In genomic region chr7:95465506-95465905, GRCm38 (mm10) we compare ENCODE assay signal across 21 mouse cellular contexts.
DNase-seq lines count a peak whose midpoint lies in the region; ATAC-seq and TF ChIP-seq lines count a peak whose summit lies in the region.
"Had no signal": no experiment of that assay in that cellular context is flagged by ENCODE, and none has a peak within 500 bp of the region (broad histone marks: within the 10 kb centered on the region; RNA-seq: fewer than 3 reads in every experiment).

No protein-coding gene starts in this region.

- no peak overlapping the region for H3K9ac ChIP-seq in heart, embryonic 12.5 days
- H3K9ac ChIP-seq in kidney, embryonic 16.5 days (replicated peaks; ENCODE audit: low read length) = no peak overlapping the region
- H3K9ac ChIP-seq in MEL (ENCODE audit: control insufficient read depth, low read depth, low read length, poor library complexity, severe bottlenecking) = no peak overlapping the region
- H3K9ac ChIP-seq: embryonic facial prominence, embryonic 13.5 days; forebrain, embryonic 12.5 days; hindbrain, embryonic 13.5 days had no signal

- H3K27me3 ChIP-seq in heart, embryonic 12.5 days (replicated peaks) = no peaks in the 10 kb centered on the region
- no peaks in the 10 kb centered on the region for H3K27me3 ChIP-seq in kidney, embryonic 16.5 days (ENCODE audit: insufficient read depth, low read length)
- H3K27me3 ChIP-seq in MEL (ENCODE audit: control insufficient read depth in 1 of 2, insufficient read depth in 2 of 2, low read length in 2 of 2) = no peaks in the 10 kb centered on the region
- H3K27me3 ChIP-seq: embryonic facial prominence, embryonic 13.5 days; forebrain, embryonic 12.5 days; hindbrain, embryonic 13.5 days; Patski had no signal

- no peaks in the 10 kb centered on the region for H3K79me2 ChIP-seq in MEL (ENCODE audit: control insufficient read depth, insufficient read depth, low read length, poor library complexity)

- ATAC-seq in heart, embryonic 12.5 days (ENCODE audit: insufficient number of reproducible peaks, low FRiP score) = no peak
- ATAC-seq in kidney, embryonic 16.5 days (ENCODE audit: low FRiP score, low TSS enrichment) = no peak
- ATAC-seq: activated CD4-positive, CD25-positive, alpha-beta regulatory T cell, adult 4 months; forebrain, embryonic 16.5 days; hindbrain, postnatal 0 days; Patski had no signal

- H3K4me3 ChIP-seq in heart, embryonic 12.5 days = no peak overlapping the region
- no peak overlapping the region for H3K4me3 ChIP-seq in kidney, embryonic 16.5 days (ENCODE audit: low read length)
- no peak overlapping the region for H3K4me3 ChIP-seq in MEL (ENCODE audit: control insufficient read depth in 1 of 2, insufficient read depth in 1 of 2, low read depth in 2 of 2, low read length in 2 of 2)
- H3K4me3 ChIP-seq: embryonic facial prominence, embryonic 13.5 days; forebrain, embryonic 12.5 days; hindbrain, embryonic 13.5 days had no signal

- no peaks in the 10 kb centered on the region for H3K4me1 ChIP-seq in heart, embryonic 12.5 days (replicated peaks)
- H3K4me1 ChIP-seq in kidney, embryonic 16.5 days (ENCODE audit: insufficient read depth, low read length) = no peaks in the 10 kb centered on the region
- peaks cover 13 to 18% of the 10 kb centered on the region in 2 experiments for H3K4me1 ChIP-seq in MEL (ENCODE audit: control insufficient read depth in 1 of 2, insufficient read depth in 2 of 2, low read length in 2 of 2)
- H3K4me1 ChIP-seq: embryonic facial prominence, embryonic 13.5 days; forebrain, embryonic 12.5 days; hindbrain, embryonic 13.5 days had no signal

- no peak for TF ChIP-seq RAD21 in MEL (IDR thresholded peaks at IDR 0.05; ENCODE audit: low read depth, low read length)

- H3K36me3 ChIP-seq in heart, embryonic 12.5 days = no peaks in the 10 kb centered on the region
- H3K36me3 ChIP-seq in kidney, embryonic 16.5 days (ENCODE audit: insufficient read depth, low read length) = no peaks in the 10 kb centered on the region
- peaks cover 0 to 27% of the 10 kb centered on the region in 2 experiments; a peak in 2 of 4 replicates for H3K36me3 ChIP-seq in MEL (ENCODE audit: control insufficient read depth in 1 of 2, insufficient read depth in 2 of 2, low read length in 2 of 2)
- H3K36me3 ChIP-seq: embryonic facial prominence, embryonic 13.5 days; forebrain, embryonic 12.5 days; hindbrain, embryonic 13.5 days had no signal

- no peak for TF ChIP-seq CTCF in MEL (IDR thresholded peaks at IDR 0.05 in 2 of 3, conservative IDR thresholded peaks at IDR 0.05 in 1 of 3; ENCODE audit: control insufficient read depth in 1 of 3, insufficient read depth in 1 of 3, low read depth in 2 of 3, low read length in 3 of 3, poor library complexity in 1 of 3, severe bottlenecking in 1 of 3)

- DNase-seq in heart, adult 11 months = peak; percentile 88
- DNase-seq in kidney, adult 11 months = peak; percentile 3
- DNase-seq in MEL (ENCODE audit: low read depth, low spot score) = peak; percentile 40
- DNase-seq in adrenal gland, postnatal 10 days = peak; percentile 14
- no peak for DNase-seq in thymus, postnatal 4 days
- DNase-seq in left cerebral cortex, adult 9 months (ENCODE audit: low spot score in 2 of 2) = no peak
- DNase-seq: cerebellum, adult 11-12 months; cerebellum, adult 9-10 months; cerebellum, postnatal 25 days; gastrocnemius, postnatal 10 days; kidney, adult 18-20 months had no signal

- H3K4me2 ChIP-seq in heart, embryonic 12.5 days = no peak overlapping the region
- no peak overlapping the region for H3K4me2 ChIP-seq in kidney, embryonic 16.5 days (replicated peaks; ENCODE audit: low read depth, low read length)
- H3K4me2 ChIP-seq: embryonic facial prominence, embryonic 13.5 days; forebrain, embryonic 12.5 days; heart, embryonic 11.5 days; hindbrain, embryonic 13.5 days had no signal

- 77% methylated on average over 4 of the region's 4 CpGs for WGBS in heart, embryonic 12.5 days
- 85% methylated on average over 4 of the region's 4 CpGs for WGBS in kidney, embryonic 16.5 days

- no peak for TF ChIP-seq EP300 in MEL (IDR thresholded peaks at IDR 0.05; ENCODE audit: low read depth in 1 of 2, low read length in 2 of 2)

- no peak for TF ChIP-seq POLR2A in MEL (IDR thresholded peaks at IDR 0.05; ENCODE audit: control insufficient read depth in 1 of 2, insufficient read depth in 1 of 2, low read depth in 1 of 2, low read length in 2 of 2, poor library complexity in 1 of 2)

- no peak overlapping the region for H3K27ac ChIP-seq in heart, embryonic 12.5 days (ENCODE audit: poor library complexity, severe bottlenecking)
- H3K27ac ChIP-seq in kidney, embryonic 16.5 days (ENCODE audit: low read length) = no peak overlapping the region
- H3K27ac ChIP-seq in MEL (ENCODE audit: control insufficient read depth, low read depth, low read length) = peak overlapping the region; percentile 44; the same call in 1 of the 2 replicates
- H3K27ac ChIP-seq: embryonic facial prominence, embryonic 13.5 days; forebrain, embryonic 12.5 days; hindbrain, embryonic 13.5 days; hindbrain, postnatal 0 days had no signal

- H3K9me3 ChIP-seq in heart, embryonic 12.5 days (replicated peaks) = no peaks in the 10 kb centered on the region
- H3K9me3 ChIP-seq in kidney, embryonic 16.5 days (ENCODE audit: low read length) = no peaks in the 10 kb centered on the region
- no peaks in the 10 kb centered on the region for H3K9me3 ChIP-seq in MEL (replicated peaks; ENCODE audit: insufficient read depth, low read length)
- H3K9me3 ChIP-seq: embryonic facial prominence, embryonic 13.5 days; forebrain, embryonic 12.5 days; hindbrain, embryonic 13.5 days had no signal

TF ChIP-seq in MEL, 35 proteins besides CTCF, POLR2A, EP300 and RAD21:
- TF ChIP-seq TAL1 (IDR thresholded peaks at IDR 0.05; ENCODE audit: low read length) (0 out of 2 replicates have a peak, but pooled peaks have one; percentile 7), MYB (IDR thresholded peaks at IDR 0.05; ENCODE audit: low read depth, low read length) (no peak), GABPA (IDR thresholded peaks at IDR 0.05; ENCODE audit: low read depth, low read length) (no peak)

Comparison
In these comparisons a context has a peak if more than half of its experiments do, and no peak if none do; other contexts are left out.
1. DNase-seq: peak in heart, adult 11 months (single experiment), kidney, adult 11 months (single experiment), MEL (single experiment) and adrenal gland, postnatal 10 days (single experiment); none in thymus, postnatal 4 days (single experiment) and left cerebral cortex, adult 9 months (0 of 2).